Mouse (Mus musculus) hindbrain, embryonic 14.5 days (tissue): ENCODE measurements around the gene Syt2. TPM values are rescaled to one million over a fixed set of nuclear protein-coding genes. Genes with fewer than 3 reads are reported as not detected.

ENCODE experiments used
- ATAC-seq: fragments of 200-750 bp; cut with Nextera tagmentation; 2 replicates; pipeline ENCODE4 v1.8.0; 2017; ENCODE audit warnings: moderate number of reproducible peaks, mild to moderate bottlenecking, moderate TSS enrichment, moderate library complexity; ENCODE audit not compliant: low FRiP score
- DNase-seq: peaks from one replicate; pipeline ENCODE4 v3.0.0-alpha.2; 2015; ENCODE audit warnings: low spot score
- H3K27ac ChIP-seq: fragments of 300-500 bp; sonication (generic); 2 replicates; pipeline ENCODE4 v1.5.1; 2014; ENCODE audit warnings: mild to moderate bottlenecking, moderate library complexity
- H3K27me3 ChIP-seq: fragments of 300-500 bp; sonication (generic); 2 replicates; pipeline ENCODE4 v1.6.1; 2014; ENCODE audit warnings: mild to moderate bottlenecking, low read length, mixed read lengths; ENCODE audit not compliant: control insufficient read depth, insufficient read depth
- H3K36me3 ChIP-seq: fragments of 300-500 bp; sonication (generic); replicated peaks from 2 replicates; pipeline ENCODE4 v1.6.1; 2014; ENCODE audit not compliant: control insufficient read depth, insufficient read depth
- H3K4me1 ChIP-seq: fragments of 300-500 bp; sonication (generic); replicated peaks from 2 replicates; pipeline ENCODE4 v1.6.1; 2014; ENCODE audit warnings: antibody characterized with exemption, low read length, mixed read lengths; ENCODE audit not compliant: control insufficient read depth, insufficient read depth
- H3K4me2 ChIP-seq: fragments of 300-500 bp; sonication (generic); replicated peaks from 2 replicates; pipeline ENCODE4 v1.6.1; 2014; ENCODE audit warnings: mild to moderate bottlenecking, moderate library complexity
- H3K4me3 ChIP-seq: fragments of 300-500 bp; sonication (generic); replicated peaks from 2 replicates; pipeline ENCODE4 v1.5.1; 2014; ENCODE audit warnings: mild to moderate bottlenecking, low read length
- H3K9ac ChIP-seq: fragments of 300-500 bp; sonication (generic); 2 replicates; pipeline ENCODE4 v1.6.1; 2014
- H3K9me3 ChIP-seq: fragments of 300-500 bp; sonication (generic); 2 replicates; pipeline ENCODE4 v1.6.1; 2016; ENCODE audit warnings: low read length; ENCODE audit not compliant: control insufficient read depth
- WGBS: fragments of 180-500 bp; shearing (Covaris S2); extraction: QIAGEN DNeasy Blood & Tissue Kit; methylation state at CpG from one replicate; pipeline ENCODE4 v1.1.7; 2014; 5-methylcytosine and 5-hydroxymethylcytosine counted together
- polyA plus RNA-seq: library from polyadenylated mRNA; unstranded; fragments of >200 nt; fragmentation: Nextera tagmentation; extraction: Ambion mirVana; gene quantifications from 2 replicates; pipeline ENCODE4 v1.2.1, GENCODE M21; 2014

The Syt2 gene
- polyA plus RNA-seq, 1 experiment from 2014 or later = 10.1 TPM

DNA sequence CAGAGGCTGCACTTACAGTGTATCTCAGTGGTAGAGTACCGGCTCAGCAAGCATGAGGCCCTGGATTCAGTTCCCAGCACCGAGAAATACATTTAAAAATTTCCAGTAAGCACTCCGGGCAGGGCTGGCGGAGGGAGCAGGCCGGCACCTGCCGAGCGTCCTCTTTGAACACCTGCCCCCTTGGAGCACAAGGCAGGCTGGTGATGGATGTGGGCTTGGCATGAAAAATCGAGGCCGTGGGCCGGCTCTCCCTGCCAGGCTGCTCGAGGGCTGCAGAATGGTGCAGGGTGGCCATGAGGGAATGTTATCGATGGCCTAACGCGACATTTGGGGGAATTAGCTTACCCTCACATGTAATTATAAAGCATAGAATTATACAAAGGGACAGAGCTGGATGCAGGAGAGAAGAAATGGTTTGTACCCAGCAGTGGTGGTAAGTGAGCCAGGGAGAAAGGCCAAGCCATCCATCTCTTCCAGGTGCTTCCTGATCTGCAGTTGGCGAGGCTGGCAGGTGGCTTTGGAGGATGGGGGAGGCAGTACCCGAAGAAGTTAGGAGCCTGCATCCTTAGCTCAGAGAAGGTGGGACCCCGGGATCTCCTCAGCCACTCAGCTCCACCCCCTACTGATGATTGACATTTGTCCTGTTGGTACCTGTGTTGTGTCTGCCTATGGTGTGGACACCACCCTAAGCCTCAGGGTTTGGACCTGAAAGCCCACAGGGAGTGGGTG, 51.2 kb downstream of the Syt2 start:
- H3K4me2 ChIP-seq = no peak overlapping the region
- H3K9me3 ChIP-seq = no peaks in the 10 kb centered on the region
- H3K4me3 ChIP-seq = no peak overlapping the region
- H3K27me3 ChIP-seq = no peaks in the 10 kb centered on the region
- ATAC-seq (no peak), DNase-seq (no peak)
- H3K9ac ChIP-seq = no peak overlapping the region
- peaks cover 4% of the 10 kb centered on the region; the same call in 1 of the 2 replicates for H3K4me1 ChIP-seq
- 83% methylated on average over 17 of the region's 17 CpGs for WGBS
- no peaks in the 10 kb centered on the region for H3K36me3 ChIP-seq
- no peak overlapping the region for H3K27ac ChIP-seq

DNA sequence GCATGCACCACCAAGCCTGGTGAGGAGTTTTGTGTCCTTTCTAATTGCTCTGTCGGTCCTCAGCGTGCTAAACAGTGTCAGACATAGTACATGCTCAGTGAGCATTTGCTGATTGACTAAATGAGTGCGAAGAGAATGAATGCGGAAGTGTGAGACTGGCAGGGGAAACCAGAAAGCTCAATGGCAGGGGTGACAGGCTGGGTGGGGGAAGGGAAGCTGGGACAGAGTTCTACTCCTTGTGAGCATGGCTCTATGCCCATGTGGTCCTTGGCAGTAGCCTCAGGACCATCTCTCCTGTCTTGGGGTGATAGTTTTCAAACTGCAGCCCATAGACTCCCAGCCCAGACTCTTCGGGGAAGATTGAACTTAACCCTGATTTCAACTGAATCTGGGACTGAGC, 52.0 kb downstream of the Syt2 start:
- ATAC-seq = no peak
- no peak for DNase-seq

DNA sequence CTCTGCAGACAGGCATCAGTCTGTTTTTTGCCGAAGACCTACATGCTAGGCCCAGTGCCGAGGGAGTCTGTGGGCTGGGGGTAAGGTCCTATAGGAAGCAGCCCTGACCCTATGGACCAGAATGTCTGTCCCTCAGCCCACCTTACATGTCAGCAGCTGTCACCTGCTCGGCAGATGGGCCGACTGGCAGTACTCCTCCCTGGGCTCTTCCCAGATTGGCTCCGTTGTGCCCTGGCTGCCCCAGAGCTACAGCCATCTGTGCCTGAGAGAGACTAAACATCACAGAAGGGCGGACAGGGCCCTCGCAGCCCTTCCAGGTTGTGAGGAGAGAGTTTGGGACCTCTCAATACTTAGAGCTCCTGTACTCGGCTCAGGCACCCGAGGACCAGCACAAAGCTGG, 52.9 kb downstream of the Syt2 start:
- Histone ChIP-seq H3K9me3 (no peaks in the 10 kb centered on the region), H3K36me3 (no peaks in the 10 kb centered on the region), H3K4me3 (no peak overlapping the region), H3K4me2 (no peak overlapping the region), H3K4me1 (peaks cover 4% of the 10 kb centered on the region; the same call in 1 of the 2 replicates), H3K9ac (no peak overlapping the region; the same call in 1 of the 2 replicates), H3K27me3 (no peaks in the 10 kb centered on the region), H3K27ac (peak overlapping the region; percentile 9; the same call in 1 of the 2 replicates)
- WGBS = 56% methylated on average over 9 of the region's 9 CpGs
- no peak for ATAC-seq
- no peak for DNase-seq

More for the DNA sequence above, 52.0 kb downstream of the Syt2 start:
- H3K27me3 ChIP-seq = no peaks in the 10 kb centered on the region
- no peaks in the 10 kb centered on the region for H3K36me3 ChIP-seq
- 68% methylated on average over 5 of the region's 5 CpGs for WGBS
- no peak overlapping the region for H3K4me2 ChIP-seq
- peaks cover 4% of the 10 kb centered on the region; the same call in 1 of the 2 replicates for H3K4me1 ChIP-seq
- H3K27ac ChIP-seq = no peak overlapping the region
- no peak overlapping the region for H3K9ac ChIP-seq
- H3K4me3 ChIP-seq = no peak overlapping the region
- no peaks in the 10 kb centered on the region for H3K9me3 ChIP-seq

DNA sequence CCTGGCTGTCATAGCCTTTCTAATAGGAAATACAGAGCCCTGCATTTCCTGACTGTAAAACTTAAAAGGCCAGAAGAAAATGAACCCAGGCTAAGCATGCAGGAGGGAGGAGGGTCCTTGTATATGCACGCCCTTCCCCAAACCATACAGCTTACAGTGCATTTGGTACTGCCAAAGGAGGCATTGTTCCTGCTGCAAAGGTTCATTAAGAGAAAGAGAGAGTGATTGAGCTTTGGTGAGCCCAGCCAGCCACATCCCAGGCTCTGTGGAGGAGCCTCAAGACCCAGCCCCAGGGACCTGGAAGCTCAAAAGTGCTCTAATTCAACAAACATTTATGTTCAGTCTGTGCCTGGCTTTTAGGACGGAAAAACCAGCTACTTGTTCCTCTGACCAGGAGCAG, 53.7 kb downstream of the Syt2 start:
- no peaks in the 10 kb centered on the region for H3K36me3 ChIP-seq
- H3K9ac ChIP-seq = no peak overlapping the region
- no peak overlapping the region for H3K27ac ChIP-seq
- 39% methylated on average over 2 of the region's 2 CpGs for WGBS
- no peak overlapping the region for H3K4me2 ChIP-seq
- H3K4me3 ChIP-seq = no peak overlapping the region
- ATAC-seq = no peak
- no peaks in the 10 kb centered on the region for H3K9me3 ChIP-seq
- H3K27me3 ChIP-seq = no peaks in the 10 kb centered on the region
- H3K4me1 ChIP-seq = peaks cover 4% of the 10 kb centered on the region; the same call in 1 of the 2 replicates
- no peak for DNase-seq

DNA sequence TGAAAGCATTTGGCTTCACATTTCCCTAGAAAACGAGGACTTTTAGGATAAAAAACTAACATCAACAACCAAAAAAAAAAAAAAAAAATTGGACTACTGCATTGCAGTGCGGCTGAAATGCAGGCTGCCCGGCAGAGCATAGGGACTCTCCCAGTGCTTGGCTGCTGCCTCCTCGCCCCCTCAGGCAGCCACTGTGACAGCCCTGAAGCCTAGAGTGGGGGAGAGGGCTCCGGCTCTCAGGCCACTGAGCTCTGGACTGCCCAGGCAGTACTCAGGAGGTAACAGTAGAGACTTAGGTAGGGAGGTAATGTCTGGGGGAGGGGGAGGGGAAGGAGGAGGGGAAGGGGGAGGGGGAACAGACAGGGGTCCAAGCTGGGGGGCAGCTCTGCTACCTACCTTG, 54.2 kb downstream of the Syt2 start:
- no peaks in the 10 kb centered on the region for H3K27me3 ChIP-seq
- H3K27ac ChIP-seq = no peak overlapping the region
- ATAC-seq (no peak), DNase-seq (no peak)
- H3K4me3 ChIP-seq = no peak overlapping the region
- H3K9me3 ChIP-seq = no peaks in the 10 kb centered on the region
- no peak overlapping the region for H3K4me2 ChIP-seq
- no peak overlapping the region for H3K9ac ChIP-seq
- peaks cover 4% of the 10 kb centered on the region; the same call in 1 of the 2 replicates for H3K4me1 ChIP-seq
- WGBS = 32% methylated on average over 5 of the region's 5 CpGs
- no peaks in the 10 kb centered on the region for H3K36me3 ChIP-seq

DNA sequence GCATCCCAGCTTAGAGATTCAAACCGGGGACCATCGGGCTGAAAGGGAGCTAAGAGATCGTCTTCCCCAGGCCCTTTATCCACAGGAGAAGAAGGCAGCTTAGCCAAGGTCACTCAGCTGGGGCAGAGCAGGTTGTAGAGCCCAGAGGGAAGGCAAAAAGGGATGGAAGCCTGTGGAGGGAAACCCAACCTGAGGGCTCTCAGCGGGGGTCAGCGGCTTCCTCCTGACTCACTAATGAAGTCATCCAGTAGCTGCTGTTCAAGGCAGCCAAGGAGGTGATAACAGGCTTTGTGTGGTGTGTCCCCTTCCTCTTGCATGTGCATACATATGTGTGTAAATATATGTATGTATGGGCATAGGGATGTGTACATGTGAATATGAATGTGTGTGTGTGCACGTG, 54.7 kb downstream of the Syt2 start:
- no peak overlapping the region for H3K4me3 ChIP-seq
- H3K4me1 ChIP-seq = peaks cover 4% of the 10 kb centered on the region; the same call in 1 of the 2 replicates
- ATAC-seq (no peak), DNase-seq (no peak)
- no peaks in the 10 kb centered on the region for H3K9me3 ChIP-seq
- H3K27ac ChIP-seq = no peak overlapping the region
- H3K9ac ChIP-seq = no peak overlapping the region
- H3K27me3 ChIP-seq = no peaks in the 10 kb centered on the region
- 22% methylated on average over 6 of the region's 6 CpGs for WGBS
- H3K36me3 ChIP-seq = no peaks in the 10 kb centered on the region
- H3K4me2 ChIP-seq = no peak overlapping the region

DNA sequence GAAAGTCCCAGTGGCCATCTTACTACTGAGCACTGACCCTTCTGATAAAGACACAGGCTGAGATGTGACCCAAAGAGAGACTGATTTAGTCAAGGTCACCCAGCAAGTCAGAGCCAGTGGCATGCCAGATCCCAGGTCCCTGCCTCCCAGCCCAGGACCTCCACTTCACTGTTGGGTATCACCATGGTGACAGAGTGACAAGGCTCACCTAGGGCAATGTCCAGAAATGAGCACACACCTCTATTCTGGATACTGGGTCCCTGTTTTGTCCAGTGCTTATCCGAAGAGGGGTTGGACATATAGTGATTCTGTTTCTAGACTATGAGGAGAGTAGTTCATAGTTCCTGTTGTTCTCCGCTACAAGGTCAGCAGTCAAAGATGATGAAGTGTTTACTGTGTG, 56.8 kb downstream of the Syt2 start:
- Histone ChIP-seq H3K9me3 (no peaks in the 10 kb centered on the region), H3K4me1 (peaks cover 5% of the 10 kb centered on the region; the same call in 1 of the 2 replicates), H3K4me3 (no peak overlapping the region), H3K4me2 (no peak overlapping the region), H3K9ac (no peak overlapping the region), H3K36me3 (no peaks in the 10 kb centered on the region), H3K27me3 (peaks cover 5% of the 10 kb centered on the region; the same call in 1 of the 2 replicates), H3K27ac (no peak overlapping the region)
- DNase-seq (no peak), ATAC-seq (no peak)
- 92% methylated on average over 2 of the region's 2 CpGs for WGBS

DNA sequence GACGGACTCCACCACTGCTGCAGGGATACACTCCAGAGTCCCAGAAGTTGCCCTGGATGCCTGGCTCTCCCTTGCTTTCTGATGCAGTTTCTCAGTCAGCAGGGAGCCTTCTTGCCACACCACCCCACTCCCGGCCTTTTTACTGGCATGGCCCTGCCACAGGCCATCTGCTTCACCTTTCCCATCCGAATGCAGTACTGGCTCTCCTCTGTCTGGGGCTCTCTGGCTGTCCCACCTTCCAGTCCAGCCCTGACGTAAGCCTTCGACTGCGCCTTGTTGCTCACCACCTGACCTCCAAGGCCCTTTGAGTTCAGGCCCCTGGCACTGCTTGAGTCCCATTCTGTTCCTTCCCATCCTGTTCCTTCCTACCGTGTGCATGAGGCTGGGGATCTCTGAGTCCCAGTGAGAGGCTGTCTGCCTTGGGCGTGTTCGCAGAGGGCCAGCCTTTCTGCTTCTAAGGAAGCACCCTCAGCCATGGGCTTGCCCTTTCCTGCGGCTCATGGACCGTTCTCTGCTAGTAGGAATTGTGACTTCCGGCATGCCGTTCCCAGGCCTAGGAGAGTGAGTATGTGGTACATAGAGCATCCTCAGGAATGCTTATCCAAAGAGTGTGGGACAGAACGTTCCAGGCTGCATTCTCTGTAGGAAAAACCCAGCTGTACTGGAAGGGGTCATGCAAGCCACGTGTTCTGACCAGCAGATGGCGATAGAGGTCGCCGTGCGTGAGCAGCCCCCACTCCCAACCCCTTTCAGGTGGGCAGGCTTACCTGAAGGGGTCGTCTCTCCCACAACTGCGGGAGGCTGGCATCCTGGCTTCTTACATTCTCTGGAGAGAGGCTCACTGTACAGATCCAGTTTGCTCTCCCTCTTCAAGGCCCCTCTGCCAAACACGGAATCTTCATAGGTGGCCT, 58.2 kb downstream of the Syt2 start:
- Histone ChIP-seq H3K9me3 (no peaks in the 10 kb centered on the region), H3K4me2 (no peak overlapping the region), H3K27ac (no peak overlapping the region), H3K27me3 (peaks cover 5% of the 10 kb centered on the region; the same call in 1 of the 2 replicates), H3K9ac (no peak overlapping the region), H3K4me3 (no peak overlapping the region), H3K36me3 (no peaks in the 10 kb centered on the region), H3K4me1 (peaks cover 11% of the 10 kb centered on the region; the same call in 1 of the 2 replicates)
- DNase-seq (peak; percentile 50), ATAC-seq (no peak)
- WGBS = 34% methylated on average over 22 of the region's 22 CpGs

DNA sequence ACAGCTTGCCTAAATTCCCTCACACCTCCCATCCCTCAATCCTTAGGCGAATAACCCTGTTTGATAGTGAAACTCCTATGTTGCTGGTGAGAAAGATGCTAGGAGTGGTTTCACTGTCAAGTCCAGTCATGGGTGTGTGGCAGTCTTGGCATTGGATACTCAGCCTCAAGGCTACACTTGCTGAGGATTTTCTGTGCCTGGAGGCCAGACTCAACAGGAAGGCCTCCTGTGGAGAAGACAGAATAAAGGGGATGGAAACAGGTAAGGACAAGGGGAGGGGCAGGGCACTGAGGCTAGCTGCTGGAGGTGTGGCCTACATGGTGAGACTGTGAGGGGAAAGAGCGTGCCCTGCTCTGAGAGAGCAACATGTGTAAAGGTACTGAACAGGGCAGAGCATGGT, 60.1 kb downstream of the Syt2 start:
- H3K36me3 ChIP-seq = no peaks in the 10 kb centered on the region
- no peak for DNase-seq
- H3K4me1 ChIP-seq = peaks cover 20% of the 10 kb centered on the region; the same call in 1 of the 2 replicates
- no peak overlapping the region for H3K9ac ChIP-seq
- H3K4me3 ChIP-seq = no peak overlapping the region
- ATAC-seq = no peak
- H3K27ac ChIP-seq = no peak overlapping the region
- H3K27me3 ChIP-seq = peaks cover 14% of the 10 kb centered on the region
- WGBS = 55% methylated on average over 2 of the region's 2 CpGs
- no peak overlapping the region for H3K4me2 ChIP-seq
- H3K9me3 ChIP-seq = no peaks in the 10 kb centered on the region
